Mouse (Mus musculus) brain, embryonic 14.5 days (tissue): ENCODE measurements around the gene Grik3.

Experiments
- CTCF ChIP-seq: fragments of 200-500 bp; IDR thresholded peaks from 2 replicates; pipeline ENCODE4 v1.5.1; 2012; ENCODE audit warnings: inconsistent platforms, mild to moderate bottlenecking, moderate library complexity, borderline replicate concordance; ENCODE audit not compliant: insufficient read depth, insufficient read length; ENCODE audit errors: extremely low read depth
- POLR2A ChIP-seq: fragments of 200-500 bp; IDR thresholded peaks from 2 replicates; pipeline ENCODE4 v1.6.1; 2012; ENCODE audit warnings: mild to moderate bottlenecking, inconsistent platforms, borderline replicate concordance; ENCODE audit not compliant: poor library complexity, insufficient read depth, insufficient read length, severe bottlenecking; ENCODE audit errors: extremely low read depth

DNA sequence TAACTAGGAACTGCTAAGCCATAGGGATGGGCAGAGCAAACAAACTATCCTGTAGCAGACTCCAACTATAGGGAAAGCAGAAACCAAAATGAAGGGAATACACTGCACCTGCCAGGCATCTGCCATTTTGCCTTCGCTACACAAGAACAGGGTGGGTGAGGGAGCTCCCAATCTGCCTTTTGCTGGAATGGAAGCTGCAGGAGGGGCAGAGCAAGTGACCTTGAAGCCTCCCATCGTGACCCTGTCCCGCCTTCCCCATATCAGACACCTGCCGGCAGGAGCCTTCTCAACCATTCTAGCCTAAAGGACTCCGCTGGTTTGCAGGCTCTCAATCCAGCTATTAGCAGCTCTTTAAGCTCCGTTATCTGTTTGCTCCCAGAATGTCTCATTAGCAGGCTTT is 38.7 kb upstream of the Grik3 start:
- TF ChIP-seq POLR2A (no peak), CTCF (no peak)
